Mouse (Mus musculus) forebrain, postnatal 0 days (tissue): ENCODE results near the gene Upp1. TPM values are rescaled to one million over a fixed set of nuclear protein-coding genes. Genes with fewer than 3 reads are reported as not detected.

ENCODE experiments used
- ATAC-seq: fragments of 200-750 bp; cut with Nextera tagmentation; 2 replicates; pipeline ENCODE4 v1.8.0; 2017; ENCODE audit warnings: mild to moderate bottlenecking, moderate library complexity
- DNase-seq: peaks from one replicate; pipeline ENCODE4 v3.0.0-alpha.2; 2015
- H3K27ac ChIP-seq: fragments of 300-500 bp; sonication (generic); 2 replicates; pipeline ENCODE4 v1.5.1; 2014; ENCODE audit warnings: low read depth, mild to moderate bottlenecking, antibody characterized with exemption, low read length, moderate library complexity, mixed read lengths
- H3K27me3 ChIP-seq: fragments of 300-500 bp; sonication (generic); 2 replicates; pipeline ENCODE4 v1.6.1; 2014; ENCODE audit warnings: mild to moderate bottlenecking, low read length, mixed read lengths; ENCODE audit not compliant: insufficient read depth
- H3K36me3 ChIP-seq: fragments of 300-500 bp; sonication (generic); 2 replicates; pipeline ENCODE4 v1.6.1; 2014; ENCODE audit warnings: mild to moderate bottlenecking, moderate library complexity; ENCODE audit not compliant: insufficient read depth
- H3K4me1 ChIP-seq: fragments of 300-500 bp; sonication (generic); 2 replicates; pipeline ENCODE4 v1.6.1; 2014; ENCODE audit warnings: antibody characterized with exemption; ENCODE audit not compliant: insufficient read depth
- H3K4me2 ChIP-seq: fragments of 300-500 bp; sonication (generic); 2 replicates; pipeline ENCODE4 v1.6.1; 2014; ENCODE audit warnings: low read depth, mild to moderate bottlenecking, moderate library complexity
- H3K4me3 ChIP-seq: fragments of 300-500 bp; sonication (generic); 2 replicates; pipeline ENCODE4 v1.5.1; 2014; ENCODE audit warnings: low read depth, low read length, mixed read lengths
- H3K9ac ChIP-seq: fragments of 300-500 bp; sonication (generic); 2 replicates; pipeline ENCODE4 v1.6.1; 2014; ENCODE audit warnings: mild to moderate bottlenecking
- H3K9me3 ChIP-seq: fragments of 300-500 bp; sonication (generic); 2 replicates; pipeline ENCODE4 v1.6.1; 2016; ENCODE audit warnings: low read length
- CTCF ChIP-seq: sonication (generic); IDR thresholded peaks from 2 replicates; pipeline ENCODE4 v1.5.1; 2016; ENCODE audit warnings: antibody characterized with exemption, control low read depth, low read depth
- WGBS: fragments of 180-500 bp; shearing (Covaris S2); extraction: QIAGEN DNeasy Blood & Tissue Kit; methylation state at CpG from one replicate; pipeline ENCODE4 v1.1.7; 2014; 5-methylcytosine and 5-hydroxymethylcytosine counted together
- polyA plus RNA-seq: library from polyadenylated mRNA; unstranded; fragments of >200 nt; fragmentation: Nextera tagmentation; extraction: Ambion mirVana; gene quantifications from 2 replicates; pipeline ENCODE4 v1.2.1, GENCODE M21; 2015
- total RNA-seq: library from RNA; depleted of rRNA; stranded (reverse); fragments of >200 nt; gene quantifications from 2 replicates; pipeline ENCODE4 v1.2.3, GENCODE M21; 2014

The Upp1 gene
- total and polyA plus RNA-seq, 2 experiments from 2014 or later = 0.14 to 2.2 TPM

- Histone ChIP-seq H3K4me2 (peak overlapping the region; percentile 86), H3K36me3 (no peaks in the 10 kb centered on the region; the same call in 1 of the 2 replicates), H3K4me3 (peak overlapping the region; percentile 39), H3K27me3 (peaks cover 20% of the 10 kb centered on the region), H3K4me1 (no peaks in the 10 kb centered on the region; the same call in 1 of the 2 replicates), H3K9ac (no peak overlapping the region), H3K9me3 (no peaks in the 10 kb centered on the region), H3K27ac (no peak overlapping the region)
- no peak for DNase-seq
- ATAC-seq = peak; percentile 63
- TF ChIP-seq CTCF = no peak
- 5% methylated on average over 13 of the region's 13 CpGs for WGBS
These were observed 399 bp upstream of the Upp1 start for GRCm38 (mm10) chr11:9117358-9118049.

GRCm38 (mm10) chr11:9118421-9119121 lies 668 bp downstream of the Upp1 start:
- ATAC-seq (peak; percentile 42), DNase-seq (no peak)
- peak overlapping the region; percentile 39 for H3K4me3 ChIP-seq
- H3K36me3 ChIP-seq = no peaks in the 10 kb centered on the region; the same call in 1 of the 2 replicates
- TF ChIP-seq CTCF = no peak
- 0 out of 2 replicates have a peak overlapping the region, but pooled peaks have one; percentile 1 for H3K9ac ChIP-seq
- H3K27me3 ChIP-seq = peaks cover 20% of the 10 kb centered on the region
- H3K27ac ChIP-seq = no peak overlapping the region
- H3K4me2 ChIP-seq = peak overlapping the region; percentile 86
- H3K4me1 ChIP-seq = no peaks in the 10 kb centered on the region; the same call in 1 of the 2 replicates
- WGBS = under 1% methylated on average over 40 of the region's 40 CpGs
- no peaks in the 10 kb centered on the region for H3K9me3 ChIP-seq

GRCm38 (mm10) chr11:9119231-9120020 lies 1.5 kb downstream of the Upp1 start:
- Histone ChIP-seq H3K4me1 (no peaks in the 10 kb centered on the region; the same call in 1 of the 2 replicates), H3K27me3 (peaks cover 20% of the 10 kb centered on the region), H3K9ac (no peak overlapping the region), H3K4me2 (peak overlapping the region; percentile 86), H3K27ac (no peak overlapping the region), H3K4me3 (peak overlapping the region; percentile 39), H3K9me3 (no peaks in the 10 kb centered on the region), H3K36me3 (no peaks in the 10 kb centered on the region; the same call in 1 of the 2 replicates)
- DNase-seq (no peak), ATAC-seq (no peak)
- TF ChIP-seq CTCF = no peak
- 2% methylated on average over 22 of the region's 22 CpGs for WGBS

- Histone ChIP-seq H3K9ac (no peak overlapping the region), H3K4me1 (no peaks in the 10 kb centered on the region; the same call in 1 of the 2 replicates), H3K27ac (no peak overlapping the region), H3K4me3 (no peak overlapping the region), H3K4me2 (no peak overlapping the region), H3K36me3 (no peaks in the 10 kb centered on the region; the same call in 1 of the 2 replicates), H3K27me3 (peaks cover 12% of the 10 kb centered on the region), H3K9me3 (no peaks in the 10 kb centered on the region)
- no peak for ATAC-seq
- 80% methylated on average over 4 of the region's 4 CpGs for WGBS
- no peak for TF ChIP-seq CTCF
- no peak for DNase-seq
These were observed 4.4 kb downstream of the Upp1 start for GRCm38 (mm10) chr11:9122315-9122714.

- no peaks in the 10 kb centered on the region for H3K27me3 ChIP-seq
- TF ChIP-seq CTCF = peak; percentile 19; the same call in 1 of the 2 replicates
- no peaks in the 10 kb centered on the region for H3K9me3 ChIP-seq
- no peak overlapping the region for H3K9ac ChIP-seq
- H3K4me2 ChIP-seq = no peak overlapping the region
- WGBS = 73% methylated on average over 5 of the region's 5 CpGs
- no peaks in the 10 kb centered on the region for H3K4me1 ChIP-seq
- no peak for ATAC-seq
- H3K36me3 ChIP-seq = no peaks in the 10 kb centered on the region; the same call in 1 of the 2 replicates
- no peak for DNase-seq
- no peak overlapping the region for H3K27ac ChIP-seq
- H3K4me3 ChIP-seq = no peak overlapping the region
These were observed 8.6 kb downstream of the Upp1 start for GRCm38 (mm10) chr11:9126373-9127107.

- ATAC-seq (peak; percentile 88), DNase-seq (peak; percentile 76)
- Histone ChIP-seq H3K36me3 (no peaks in the 10 kb centered on the region), H3K27me3 (no peaks in the 10 kb centered on the region), H3K4me2 (no peak overlapping the region), H3K9ac (no peak overlapping the region), H3K4me1 (no peaks in the 10 kb centered on the region), H3K27ac (no peak overlapping the region), H3K4me3 (no peak overlapping the region), H3K9me3 (no peaks in the 10 kb centered on the region)
- WGBS = 27% methylated on average over 2 of the region's 2 CpGs
- no peak for TF ChIP-seq CTCF
These were observed 10.2 kb downstream of the Upp1 start for GRCm38 (mm10) chr11:9128110-9128509.
